Mouse (Mus musculus) G1E (cell line): ENCODE results near the gene Shroom3. TPM values are rescaled to one million over a fixed set of nuclear protein-coding genes. Genes with fewer than 3 reads are reported as not detected.

Experiments
- ATAC-seq: 2 replicates; pipeline ENCODE4 v1.8.0; 2016; ENCODE audit warnings: mild to moderate bottlenecking; ENCODE audit not compliant: insufficient number of reproducible peaks, poor library complexity, low FRiP score, severe bottlenecking; ENCODE audit errors: extremely low read depth
- DNase-seq: peaks from one replicate; pipeline ENCODE4 v3.0.0; 2012; ENCODE audit warnings: low spot score
- H3K27me3 ChIP-seq: 2 replicates; pipeline ENCODE4 v1.6.1; 2012; ENCODE audit warnings: mild to moderate bottlenecking, low read length, inconsistent platforms; ENCODE audit not compliant: insufficient read depth
- H3K36me3 ChIP-seq: replicated peaks from 2 replicates; pipeline ENCODE3; 2012; ENCODE audit warnings: mild to moderate bottlenecking, inconsistent platforms
- H3K4me1 ChIP-seq: 2 replicates; pipeline ENCODE4 v1.6.1; 2012; ENCODE audit warnings: low read depth, low read length, inconsistent platforms, mixed read lengths; ENCODE audit not compliant: insufficient read depth
- H3K4me3 ChIP-seq: 2 replicates; pipeline ENCODE4 v1.5.1; 2012; ENCODE audit warnings: low read depth, mild to moderate bottlenecking, inconsistent platforms, low read length, moderate library complexity, mixed read lengths
- H3K9me3 ChIP-seq: replicated peaks from 2 replicates; pipeline ENCODE4 v1.6.1; 2012; ENCODE audit warnings: inconsistent platforms
- CTCF ChIP-seq: IDR thresholded peaks from 2 replicates; pipeline ENCODE4 v1.5.1; 2012; ENCODE audit warnings: low read depth, low read length, inconsistent platforms, mixed read lengths
- GATA1 ChIP-seq: IDR thresholded peaks from 2 replicates; pipeline ENCODE4 v1.6.1; 2012; ENCODE audit warnings: borderline replicate concordance, low read length, inconsistent platforms, mixed read lengths
- GATA2 ChIP-seq: IDR thresholded peaks from 2 replicates; pipeline ENCODE4 v1.6.1; 2012; ENCODE audit warnings: low read depth, low read length, inconsistent platforms, borderline replicate concordance
- POLR2AphosphoS5 ChIP-seq: IDR thresholded peaks from 2 replicates; pipeline ENCODE4 v1.6.1; 2012; ENCODE audit warnings: low read depth, low read length, inconsistent platforms; ENCODE audit not compliant: insufficient replicate concordance
- TAL1 ChIP-seq: conservative IDR thresholded peaks from 2 replicates; pipeline ENCODE4 v1.6.1; 2012; ENCODE audit warnings: low read depth, low read length, inconsistent platforms, mixed read lengths
- polyA plus RNA-seq: library from polyadenylated mRNA; stranded (reverse); fragments of >175 nt; gene quantifications from 2 replicates; pipeline ENCODE4 v1.2.3, GENCODE M21; 2012
- total RNA-seq, 2 experiments: library from RNA; stranded (forward) in 1 of 2; stranded (reverse) in 1 of 2; fragments of 200-1000 nt in 1 of 2; fragments of >200 nt in 1 of 2; fragmentation: Nextera tagmentation in 1 of 2; gene quantifications; 2 replicates each; pipeline ENCODE4 v1.2.3; 2014 to 2017

The Shroom3 gene
- total and polyA plus RNA-seq, 3 experiments = 0.60 TPM; not detected in 2

DNA sequence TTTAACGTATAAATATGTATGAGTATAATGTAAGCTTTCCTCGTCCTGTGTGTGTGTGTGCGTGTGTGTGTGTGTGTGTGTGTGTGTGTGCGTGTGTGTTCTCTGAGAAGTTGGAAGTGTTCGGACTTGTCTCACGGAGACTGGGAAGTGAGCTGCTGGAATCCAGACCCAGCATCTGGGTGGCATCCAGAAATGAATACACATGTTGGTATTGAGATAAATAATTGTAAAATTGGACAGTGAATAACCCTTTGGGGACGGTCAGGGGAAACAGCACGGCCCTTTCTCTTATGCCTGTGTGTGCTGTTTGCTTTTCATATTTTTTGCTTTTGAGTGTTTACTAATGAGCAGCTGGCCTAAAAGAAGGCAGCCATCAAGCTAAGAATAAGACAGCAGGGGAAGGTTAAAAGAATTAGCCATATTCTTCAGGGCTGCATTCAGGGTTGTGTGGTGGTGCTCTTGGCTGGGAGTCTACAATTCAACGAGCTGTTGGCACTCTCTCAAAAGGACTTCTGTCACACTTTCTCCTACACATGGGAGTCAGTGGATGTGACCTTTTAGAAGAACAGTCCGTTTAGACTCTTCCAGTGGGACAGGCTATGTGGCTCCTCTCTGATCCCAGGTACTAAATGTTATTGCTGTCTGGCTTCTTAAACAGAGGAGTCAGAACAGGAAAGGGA lies 11.2 kb downstream of the Shroom3 start:
- ATAC-seq (no peak), DNase-seq (no peak)
- Histone ChIP-seq H3K36me3 (no peaks in the 10 kb centered on the region), H3K4me3 (no peak overlapping the region), H3K27me3 (no peaks in the 10 kb centered on the region), H3K9me3 (peaks cover 2% of the 10 kb centered on the region; the same call in 1 of the 2 replicates), H3K4me1 (no peaks in the 10 kb centered on the region)
- no peak for TF ChIP-seq GATA1
- no peak for TF ChIP-seq POLR2AphosphoS5
- no peak for TF ChIP-seq GATA2
- TF ChIP-seq CTCF = no peak
- no peak for TF ChIP-seq TAL1

DNA sequence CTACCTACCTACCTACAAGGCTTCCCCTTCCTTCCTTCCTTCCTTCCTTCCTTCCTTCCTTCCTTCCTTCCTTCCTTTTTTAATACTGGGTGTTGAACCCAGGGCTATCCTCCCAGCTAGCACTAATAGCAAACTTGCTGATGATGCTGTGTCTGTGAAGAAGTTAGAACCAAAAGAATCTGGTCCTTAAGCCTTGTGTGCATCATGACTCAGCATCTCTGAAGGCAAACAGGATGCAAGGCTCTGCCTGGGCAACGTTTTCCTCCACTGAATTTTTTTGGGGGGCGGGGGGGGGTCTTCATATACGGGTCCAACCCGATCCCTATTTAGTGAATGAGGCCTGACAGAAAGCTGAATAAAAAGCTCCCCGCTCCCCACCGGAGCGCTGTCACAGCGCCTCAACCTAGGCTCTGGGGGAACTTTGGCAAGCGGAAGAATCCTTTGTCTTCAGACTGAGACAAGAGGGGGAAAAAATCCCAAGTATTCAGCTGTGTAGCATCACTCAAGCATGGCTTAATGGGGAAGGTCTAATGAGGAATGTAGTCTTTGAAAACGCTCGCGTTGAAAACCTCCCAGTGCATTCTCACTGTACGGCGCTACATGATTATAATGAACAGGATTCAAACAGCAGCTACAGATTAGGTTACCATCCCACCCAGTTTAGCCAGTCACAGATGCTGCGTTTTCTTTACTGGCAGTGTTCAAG lies 15.0 kb downstream of the Shroom3 start:
- Histone ChIP-seq H3K9me3 (peaks cover 2% of the 10 kb centered on the region; the same call in 1 of the 2 replicates), H3K4me1 (no peaks in the 10 kb centered on the region), H3K36me3 (no peaks in the 10 kb centered on the region), H3K4me3 (no peak overlapping the region), H3K27me3 (no peaks in the 10 kb centered on the region)
- no peak for DNase-seq
- TF ChIP-seq GATA1 (no peak), POLR2AphosphoS5 (no peak), CTCF (no peak), TAL1 (no peak), GATA2 (no peak)
- no peak for ATAC-seq

DNA sequence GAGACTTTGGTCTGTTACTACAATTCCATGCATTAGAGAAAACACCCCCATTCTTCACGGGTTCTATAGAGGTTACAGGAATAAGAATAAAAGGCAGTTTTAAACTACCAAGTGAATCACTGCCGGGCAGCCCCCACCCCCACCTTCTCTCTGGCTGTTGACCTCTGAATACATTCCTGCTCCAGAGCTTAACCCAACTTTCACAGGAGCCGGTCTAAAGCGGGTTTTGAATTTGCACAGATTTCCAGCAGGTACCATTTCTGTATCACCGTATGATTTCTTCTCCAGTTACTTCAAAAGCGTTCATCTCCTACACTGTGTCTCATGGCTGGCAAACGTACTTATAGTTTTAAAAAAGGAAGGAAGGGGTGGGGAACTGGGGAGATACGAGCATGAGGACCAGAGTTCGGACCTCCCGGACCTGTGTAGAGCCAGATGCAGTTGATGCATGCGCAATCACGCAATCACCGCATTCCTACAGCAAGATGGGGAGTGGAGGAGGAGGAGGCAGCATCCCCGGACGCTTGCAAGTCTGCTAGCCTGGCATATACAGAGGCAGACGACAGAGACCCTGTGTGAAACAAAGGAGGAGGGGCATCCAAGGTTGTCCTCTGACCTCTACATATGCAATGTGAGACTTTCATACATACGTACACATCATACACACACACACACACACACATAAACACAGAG lies 15.7 kb downstream of the Shroom3 start:
- Histone ChIP-seq H3K27me3 (no peaks in the 10 kb centered on the region), H3K4me3 (no peak overlapping the region), H3K4me1 (no peaks in the 10 kb centered on the region), H3K36me3 (no peaks in the 10 kb centered on the region), H3K9me3 (no peaks in the 10 kb centered on the region)
- DNase-seq (no peak), ATAC-seq (no peak)
- no peak for TF ChIP-seq CTCF
- no peak for TF ChIP-seq GATA1
- no peak for TF ChIP-seq TAL1
- TF ChIP-seq POLR2AphosphoS5 = no peak
- no peak for TF ChIP-seq GATA2

DNA sequence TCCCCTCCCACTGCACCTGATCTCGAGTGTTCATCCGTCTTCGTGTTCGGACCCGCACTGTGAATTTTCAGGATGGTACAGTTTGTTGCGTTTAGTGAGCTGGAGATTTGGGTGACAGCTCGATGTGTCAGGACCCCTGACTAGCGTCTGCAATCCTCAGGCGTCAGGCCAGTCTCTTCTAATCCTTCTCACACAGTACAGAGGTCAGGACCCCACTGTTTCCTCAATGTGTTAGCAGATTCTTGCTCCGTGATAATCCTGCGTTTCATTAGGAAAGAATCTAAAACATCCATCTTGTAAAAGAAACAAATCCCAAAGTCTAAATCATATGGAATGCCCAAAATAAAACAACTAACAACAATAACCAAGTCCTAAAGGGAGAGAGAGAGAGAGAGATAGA lies 18.5 kb downstream of the Shroom3 start:
- no peaks in the 10 kb centered on the region for H3K9me3 ChIP-seq
- H3K4me3 ChIP-seq = no peak overlapping the region
- TF ChIP-seq TAL1 = no peak
- TF ChIP-seq GATA2 = no peak
- TF ChIP-seq CTCF = no peak
- no peak for TF ChIP-seq POLR2AphosphoS5
- TF ChIP-seq GATA1 = no peak
- H3K36me3 ChIP-seq = no peaks in the 10 kb centered on the region
- DNase-seq = no peak
- H3K4me1 ChIP-seq = no peaks in the 10 kb centered on the region
- ATAC-seq = no peak
- H3K27me3 ChIP-seq = no peaks in the 10 kb centered on the region

DNA sequence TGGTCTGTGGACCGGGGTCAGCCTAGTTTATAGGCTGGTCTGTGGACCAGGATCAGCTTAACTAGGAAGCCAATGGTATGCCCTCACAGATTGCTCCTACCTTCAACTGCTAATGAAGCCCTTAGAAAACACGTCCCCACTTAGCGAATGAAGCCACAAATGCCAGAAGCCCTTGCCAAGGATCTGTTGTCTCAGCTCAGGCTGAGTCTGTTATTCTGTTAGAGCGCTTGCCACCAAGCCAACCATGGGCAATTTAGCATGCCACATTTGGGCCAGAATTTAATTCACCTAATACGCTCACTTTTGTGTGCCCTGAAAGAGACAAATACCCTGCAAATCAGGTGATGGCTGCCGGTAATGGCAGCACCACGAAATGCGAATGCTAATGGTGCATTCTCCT lies 20.4 kb downstream of the Shroom3 start:
- TF ChIP-seq GATA1 (no peak), CTCF (no peak)
- no peak overlapping the region for H3K4me3 ChIP-seq
- H3K27me3 ChIP-seq = no peaks in the 10 kb centered on the region
- H3K4me1 ChIP-seq = no peaks in the 10 kb centered on the region
- no peaks in the 10 kb centered on the region for H3K9me3 ChIP-seq
- DNase-seq (no peak), ATAC-seq (no peak)
- no peaks in the 10 kb centered on the region for H3K36me3 ChIP-seq

DNA sequence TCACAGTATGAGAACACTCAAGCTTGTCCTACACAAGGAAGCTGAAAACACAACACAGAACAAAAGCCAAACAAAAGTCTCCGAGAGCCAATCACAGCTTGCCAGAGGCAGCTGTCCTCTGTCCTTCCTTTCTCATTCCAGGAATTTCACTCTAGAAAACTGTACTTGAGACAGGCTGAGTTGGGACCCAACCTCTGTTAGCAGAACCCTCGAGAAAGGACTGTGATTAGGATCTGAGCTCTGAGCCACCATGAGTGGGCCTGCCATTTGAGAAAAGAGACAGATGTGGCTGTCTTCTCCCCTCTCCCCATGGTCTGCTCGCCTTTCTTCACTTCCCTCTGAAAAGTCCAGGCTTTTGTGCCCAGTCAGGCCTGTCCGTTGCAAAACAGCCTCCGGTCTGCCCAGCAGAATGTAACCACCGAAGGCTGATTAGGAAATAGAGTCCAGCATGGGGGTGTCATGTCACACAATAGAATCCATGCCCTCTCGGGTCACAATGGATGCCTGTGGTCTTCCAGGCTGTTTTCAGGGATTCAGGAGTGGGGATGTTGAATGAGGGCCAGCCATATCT lies 24.8 kb downstream of the Shroom3 start:
- Histone ChIP-seq H3K4me3 (no peak overlapping the region), H3K27me3 (no peaks in the 10 kb centered on the region), H3K4me1 (no peaks in the 10 kb centered on the region), H3K9me3 (no peaks in the 10 kb centered on the region), H3K36me3 (no peaks in the 10 kb centered on the region)
- ATAC-seq (no peak), DNase-seq (no peak)
- TF ChIP-seq GATA2 (no peak), TAL1 (no peak), GATA1 (no peak), POLR2AphosphoS5 (no peak), CTCF (no peak)
